Mouse (Mus musculus) kidney, adult 2 months (tissue): Measurements from ENCODE around the gene Agtpbp1.

Source experiments
- CTCF ChIP-seq: fragments of 200-500 bp; conservative IDR thresholded peaks from 2 replicates; pipeline ENCODE4 v1.5.1; 2011; ENCODE audit warnings: low read depth, mild to moderate bottlenecking, control low read depth, low read length, moderate library complexity, mixed read lengths; ENCODE audit not compliant: insufficient read depth, insufficient read length
- POLR2A ChIP-seq: fragments of 200-500 bp; IDR thresholded peaks from one replicate; pipeline ENCODE4 v1.6.1; 2011; ENCODE audit warnings: low read depth, low read length, control low read depth

DNA sequence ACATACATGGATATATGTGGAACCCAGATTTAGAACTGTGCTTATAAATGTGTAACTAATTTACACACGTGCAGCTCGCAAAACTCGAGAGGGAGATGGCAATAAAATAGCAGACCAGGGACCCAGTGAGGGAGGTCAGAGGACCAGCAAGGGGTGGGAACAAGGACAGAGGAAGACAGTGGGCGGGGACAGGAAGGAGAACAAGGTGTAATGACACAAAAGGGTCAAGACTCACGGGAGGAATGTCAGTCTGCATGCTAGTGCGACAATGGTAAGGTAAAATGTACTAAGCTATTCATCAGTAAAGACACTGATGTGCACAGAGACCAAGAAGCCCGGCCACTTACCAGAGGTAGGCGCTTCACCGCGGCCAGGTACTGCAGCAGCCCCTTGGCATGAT is 111.7 kb downstream of the Agtpbp1 start:
- no peak for TF ChIP-seq CTCF
- no peak for TF ChIP-seq POLR2A
